Mouse (Mus musculus) limb, embryonic 11.5 days (tissue): ENCODE measurements around the gene Mpdz. TPM values are rescaled to one million over a fixed set of nuclear protein-coding genes. Genes with fewer than 3 reads are reported as not detected.

Experiments
- ATAC-seq: fragments of 200-750 bp; cut with Nextera tagmentation; 2 replicates; pipeline ENCODE4 v1.8.0; 2017; ENCODE audit warnings: low read depth; ENCODE audit not compliant: insufficient number of reproducible peaks, low FRiP score, low TSS enrichment
- DNase-seq: peaks from one replicate; pipeline ENCODE4 v3.0.0-alpha.2; 2015; ENCODE audit warnings: low spot score
- H3K27ac ChIP-seq: fragments of 300-500 bp; sonication (generic); replicated peaks from 2 replicates; pipeline ENCODE4 v1.5.1; 2014; ENCODE audit warnings: low read depth, mild to moderate bottlenecking, low read length
- H3K27me3 ChIP-seq: fragments of 300-500 bp; sonication (generic); 2 replicates; pipeline ENCODE4 v1.6.1; 2014; ENCODE audit warnings: mild to moderate bottlenecking, low read length, mixed read lengths; ENCODE audit not compliant: control insufficient read depth, insufficient read depth
- H3K36me3 ChIP-seq: fragments of 300-500 bp; sonication (generic); 2 replicates; pipeline ENCODE4 v1.6.1; 2014; ENCODE audit warnings: mild to moderate bottlenecking, low read length, moderate library complexity, mixed read lengths; ENCODE audit not compliant: control insufficient read depth, insufficient read depth
- H3K4me1 ChIP-seq: fragments of 300-500 bp; sonication (generic); 2 replicates; pipeline ENCODE4 v1.6.1; 2014; ENCODE audit warnings: low read length, mixed read lengths; ENCODE audit not compliant: control insufficient read depth, insufficient read depth
- H3K4me2 ChIP-seq: fragments of 300-500 bp; sonication (generic); 2 replicates; pipeline ENCODE4 v1.6.1; 2014; ENCODE audit warnings: low read depth, mild to moderate bottlenecking, moderate library complexity; ENCODE audit not compliant: severe bottlenecking
- H3K4me3 ChIP-seq: fragments of 300-500 bp; sonication (generic); 2 replicates; pipeline ENCODE4 v1.5.1; 2014; ENCODE audit warnings: low read depth, low read length
- H3K9ac ChIP-seq: fragments of 300-500 bp; sonication (generic); 2 replicates; pipeline ENCODE4 v1.6.1; 2014; ENCODE audit warnings: mild to moderate bottlenecking, low read length
- H3K9me3 ChIP-seq: fragments of 300-500 bp; sonication (generic); 2 replicates; pipeline ENCODE4 v1.6.1; 2016; ENCODE audit warnings: low read length; ENCODE audit not compliant: control insufficient read depth
- WGBS: fragments of 180-500 bp; shearing (Covaris S2); extraction: QIAGEN DNeasy Blood & Tissue Kit; methylation state at CpG from one replicate; pipeline ENCODE4 v1.1.7; 2014; 5-methylcytosine and 5-hydroxymethylcytosine counted together
- polyA plus RNA-seq: library from polyadenylated mRNA; unstranded; fragments of >200 nt; fragmentation: Nextera tagmentation; extraction: Ambion mirVana; gene quantifications from 2 replicates; pipeline ENCODE4 v1.2.1, GENCODE M21; 2014

Gene Mpdz
- polyA plus RNA-seq, 1 experiment from 2014 or later: 41.6 TPM

- no peak for DNase-seq
- Histone ChIP-seq H3K4me2 (no peak overlapping the region), H3K36me3 (no peaks in the 10 kb centered on the region), H3K4me3 (no peak overlapping the region), H3K27ac (no peak overlapping the region), H3K9me3 (no peaks in the 10 kb centered on the region), H3K9ac (no peak overlapping the region), H3K4me1 (no peaks in the 10 kb centered on the region), H3K27me3 (no peaks in the 10 kb centered on the region)
- ATAC-seq: no peak
- 77% methylated on average over 6 of the region's 6 CpGs for WGBS
Measured at GRCm38 (mm10) chr4:81252859-81253780, 189.5 kb downstream of the Mpdz start.

- ATAC-seq (no peak), DNase-seq (no peak)
- Histone ChIP-seq H3K27me3 (no peaks in the 10 kb centered on the region), H3K4me3 (no peak overlapping the region), H3K9ac (no peak overlapping the region), H3K9me3 (no peaks in the 10 kb centered on the region), H3K27ac (no peak overlapping the region), H3K4me1 (no peaks in the 10 kb centered on the region), H3K36me3 (no peaks in the 10 kb centered on the region), H3K4me2 (no peak overlapping the region)
- 90% methylated on average over 1 of the region's 1 CpGs for WGBS
Measured at GRCm38 (mm10) chr4:81252334-81252733, 190.3 kb downstream of the Mpdz start.

GRCm38 (mm10) chr4:81251934-81252333 is 190.7 kb downstream of the Mpdz start:
- Histone ChIP-seq H3K36me3 (no peaks in the 10 kb centered on the region), H3K4me3 (no peak overlapping the region), H3K4me1 (no peaks in the 10 kb centered on the region), H3K9me3 (no peaks in the 10 kb centered on the region), H3K9ac (no peak overlapping the region), H3K27me3 (no peaks in the 10 kb centered on the region), H3K27ac (no peak overlapping the region), H3K4me2 (no peak overlapping the region)
- WGBS: 7% methylated on average over 5 of the region's 5 CpGs
- ATAC-seq (no peak), DNase-seq (peak; percentile 81)

DNA sequence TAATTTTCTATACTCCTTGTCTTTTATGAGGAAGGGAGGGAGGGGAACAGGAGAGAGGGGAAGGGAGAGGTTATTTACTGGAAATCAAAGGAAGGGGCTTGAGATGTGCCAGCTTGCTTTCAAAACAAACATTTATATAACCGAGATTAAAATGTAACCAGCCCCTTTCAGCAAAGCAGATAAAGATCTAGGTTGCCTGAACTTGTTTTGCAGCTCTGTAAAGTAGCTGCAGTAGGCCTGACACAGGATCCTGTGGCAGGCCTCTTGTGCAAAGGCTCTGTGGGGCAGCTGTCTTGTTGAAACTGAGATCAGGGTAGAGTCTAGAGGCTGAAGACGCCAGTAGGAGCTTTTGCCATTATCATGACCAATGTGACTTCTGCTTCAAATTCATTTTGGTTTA is 193.4 kb downstream of the Mpdz start:
- Histone ChIP-seq H3K36me3 (no peaks in the 10 kb centered on the region), H3K9me3 (no peaks in the 10 kb centered on the region), H3K27ac (no peak overlapping the region), H3K4me1 (no peaks in the 10 kb centered on the region), H3K4me2 (no peak overlapping the region), H3K27me3 (no peaks in the 10 kb centered on the region), H3K4me3 (no peak overlapping the region), H3K9ac (no peak overlapping the region)
- 71% methylated on average over 2 of the region's 2 CpGs for whole genome bisulfite sequencing
- no peak for DNase-seq
- no peak for ATAC-seq

GRCm38 (mm10) chr4:81236227-81236626 is 206.4 kb downstream of the Mpdz start:
- WGBS: 82% methylated on average over 5 of the region's 5 CpGs
- H3K4me1 ChIP-seq: no peaks in the 10 kb centered on the region
- H3K36me3 ChIP-seq: no peaks in the 10 kb centered on the region
- ATAC-seq (no peak), DNase-seq (no peak)
- no peak overlapping the region for H3K4me3 ChIP-seq
- H3K4me2 ChIP-seq: no peak overlapping the region
- H3K27me3 ChIP-seq: no peaks in the 10 kb centered on the region
- no peak overlapping the region for H3K9ac ChIP-seq
- no peaks in the 10 kb centered on the region for H3K9me3 ChIP-seq
- no peak overlapping the region for H3K27ac ChIP-seq
